Mouse (Mus musculus) brain, adult 2 months (tissue): ENCODE data around the gene 1810030O07Rik.
"Not testable (repeated sequence)": the region's sequence is repeated elsewhere in the genome, so short reads cannot be mapped to it uniquely, and the experiment has no call there.

Source experiments
- DNase-seq: peaks from one replicate; pipeline ENCODE4 v3.0.0; 2011; ENCODE audit warnings: low read depth, low spot score

1810030O07Rik gene

DNA sequence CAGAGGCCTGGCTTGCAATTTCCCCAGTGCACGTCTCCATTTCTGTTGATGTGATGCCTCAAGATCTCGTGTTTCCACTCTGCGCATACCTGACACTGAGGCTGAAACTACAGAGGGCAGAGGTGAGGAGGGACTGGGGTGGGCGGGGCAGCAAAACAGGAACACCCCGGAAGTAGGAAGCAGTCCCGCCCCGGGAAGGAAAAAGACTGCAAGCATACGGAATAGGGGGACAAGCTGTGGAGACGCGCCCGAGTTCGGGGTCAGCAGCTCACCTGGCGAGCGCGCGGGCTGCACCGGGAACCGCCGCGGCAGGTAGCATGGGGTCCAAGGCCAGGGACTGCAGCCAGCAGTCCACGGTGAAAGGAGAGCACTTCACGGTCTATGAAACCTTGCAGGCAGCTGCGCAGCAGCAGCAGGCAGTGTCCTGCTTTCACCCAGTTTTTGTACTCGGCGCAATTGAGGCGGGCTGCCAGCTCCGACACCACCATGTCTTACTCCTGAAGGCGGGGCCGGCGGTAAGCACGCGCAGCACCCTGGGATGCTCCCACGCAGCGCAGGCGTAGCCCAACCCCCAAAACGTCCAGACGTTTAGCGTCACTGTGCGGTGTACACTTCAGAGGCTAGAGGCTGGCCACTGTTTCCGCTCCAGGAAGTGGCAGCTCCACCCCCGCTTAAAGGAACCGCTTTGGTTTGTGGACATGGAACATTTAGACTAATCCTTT is at the start of gene 1810030O07Rik:
TSS of gene 1810030O07Rik (minus strand) at position 615 of the 722 bp plus-strand sequence.
- peak; percentile 97 for DNase-seq

DNA sequence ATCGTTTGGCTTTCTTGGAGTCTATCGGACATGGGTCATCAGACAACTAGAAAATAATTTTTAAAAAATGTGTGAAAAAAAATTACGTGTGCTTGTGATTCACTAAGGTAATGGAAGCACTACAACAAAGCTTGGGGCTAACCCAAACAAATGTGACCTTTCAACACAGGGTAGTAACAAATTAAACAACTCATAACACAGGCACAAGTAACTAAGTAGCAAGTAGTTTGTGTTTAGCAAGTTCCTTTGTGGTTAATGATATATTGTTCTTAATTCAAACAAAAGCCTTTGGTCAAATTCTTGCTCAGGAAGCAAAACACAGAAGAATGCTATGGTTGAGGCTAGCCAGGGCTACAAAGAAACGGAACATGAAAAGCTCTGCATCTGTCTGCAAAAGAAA is 42.6 kb upstream of the 1810030O07Rik start:
- DNase-seq = no peak

DNA sequence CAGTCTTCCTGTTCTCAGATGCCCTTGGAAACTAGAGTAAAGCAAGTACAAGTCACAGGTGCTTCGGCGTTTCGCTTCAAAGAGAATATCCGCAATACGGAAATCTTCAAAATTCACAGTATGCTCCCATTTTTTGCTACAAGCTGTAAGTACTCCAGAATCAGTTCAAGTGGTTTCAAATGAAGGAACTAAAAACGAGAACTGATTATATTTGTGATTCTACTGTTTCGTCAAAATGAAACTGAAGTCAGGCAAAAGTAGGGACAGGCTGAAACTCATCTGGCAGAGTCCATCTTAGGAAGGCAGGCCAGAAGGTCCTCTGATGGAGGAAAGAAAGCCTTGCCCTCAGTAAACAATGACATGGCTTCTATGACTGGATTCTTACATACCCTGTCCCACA is 40.3 kb upstream of the 1810030O07Rik start:
- no peak for DNase-seq

DNA sequence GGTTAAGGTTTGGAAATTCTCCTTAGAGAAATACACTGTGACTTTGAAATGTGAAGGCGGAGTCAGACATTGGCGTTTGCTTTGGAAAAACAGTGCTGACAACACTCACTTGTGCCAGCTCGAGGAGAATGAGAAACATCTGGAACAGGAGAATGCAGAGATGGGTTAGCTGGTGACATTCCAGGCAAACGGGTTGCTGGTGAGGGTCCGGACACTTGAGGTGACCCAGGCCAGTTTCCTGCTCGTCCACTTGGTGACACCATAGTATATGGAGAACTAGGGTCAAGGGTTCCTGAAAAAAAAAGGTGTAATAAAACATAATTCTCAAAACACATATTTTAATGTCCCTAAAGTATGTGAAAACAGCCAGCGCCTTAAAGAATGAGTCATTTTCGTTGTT is 13.4 kb upstream of the 1810030O07Rik start:
- DNase-seq = no peak

DNA sequence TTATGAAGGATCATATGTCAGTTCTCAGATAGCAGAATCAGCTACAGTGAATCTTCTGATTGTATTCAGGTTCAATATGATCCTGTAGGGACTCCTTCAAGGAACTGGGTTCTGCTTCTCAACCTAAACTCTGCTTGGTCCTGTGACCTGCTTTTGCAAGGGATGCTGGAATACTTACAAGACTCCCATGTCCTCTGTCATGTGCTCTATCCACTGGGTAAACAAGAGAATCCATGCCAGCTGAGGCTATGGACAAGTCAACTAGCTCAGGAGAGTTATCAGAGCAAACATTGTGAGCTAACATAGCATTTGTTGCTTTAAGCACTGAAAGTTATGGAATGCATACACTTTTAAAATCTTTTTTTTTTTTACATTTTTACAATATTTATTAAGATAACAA is 12.6 kb upstream of the 1810030O07Rik start:
- no peak for DNase-seq

DNA sequence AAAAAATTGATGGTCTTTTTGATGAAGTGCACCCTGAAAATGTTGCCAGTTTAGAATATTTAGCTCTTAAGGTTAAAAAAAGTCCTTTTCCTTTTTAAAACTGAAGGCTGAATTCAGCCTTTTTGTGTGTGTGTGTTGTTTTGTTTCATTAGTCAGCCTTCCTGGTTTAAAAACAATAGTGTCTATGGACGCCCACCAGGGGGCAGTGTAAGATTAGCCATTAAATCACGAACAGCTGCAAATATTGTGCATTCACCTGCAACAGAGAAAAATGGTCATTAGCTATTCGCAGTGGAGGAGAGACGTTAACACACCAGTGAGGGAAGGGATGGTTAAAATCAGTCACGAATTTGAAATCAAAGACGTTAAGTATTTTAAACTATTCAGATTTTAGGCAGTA is 3.9 kb upstream of the 1810030O07Rik start:
- peak; percentile 80 for DNase-seq

DNA sequence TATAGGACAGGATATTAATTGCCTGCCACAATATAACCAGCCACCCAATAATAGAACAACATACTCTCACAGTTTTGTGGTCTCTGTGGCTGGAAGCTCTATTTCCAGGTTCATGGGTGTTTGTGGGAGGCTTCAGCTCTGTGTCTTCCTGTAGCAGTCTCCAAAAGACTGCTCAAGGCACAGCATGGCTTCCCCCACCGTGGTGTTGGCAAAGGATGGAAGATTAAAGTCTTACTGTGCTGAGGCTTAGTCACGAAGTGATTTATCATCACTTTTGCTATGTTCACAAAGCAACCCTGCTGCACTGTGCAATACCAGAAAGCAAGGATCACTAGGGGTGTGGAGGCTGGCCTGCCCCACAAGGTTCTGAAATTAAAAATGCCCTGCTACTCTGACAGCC is 19.6 kb downstream of the 1810030O07Rik start:
- peak; percentile 76 for DNase-seq

DNA sequence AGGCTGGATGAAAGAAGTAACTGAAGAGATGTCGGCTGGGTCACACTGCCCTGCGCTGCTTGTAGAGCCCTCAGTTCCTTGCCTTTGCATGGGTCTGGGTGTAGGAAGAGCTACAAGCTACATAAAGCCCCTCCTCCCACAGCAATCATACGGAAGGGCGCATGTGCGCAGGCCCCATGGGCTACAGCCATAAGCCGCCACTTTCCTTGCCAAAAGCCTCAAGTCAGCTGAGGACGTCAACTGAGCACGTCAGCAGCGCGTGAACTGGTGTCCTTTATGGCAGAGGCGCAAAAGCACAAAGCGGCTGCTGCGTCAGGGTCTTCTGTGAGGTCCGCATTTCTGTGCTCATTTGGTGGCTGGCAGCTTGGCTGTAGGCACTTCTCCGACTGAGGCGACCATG is 21.6 kb downstream of the 1810030O07Rik start:
- no peak for DNase-seq

DNA sequence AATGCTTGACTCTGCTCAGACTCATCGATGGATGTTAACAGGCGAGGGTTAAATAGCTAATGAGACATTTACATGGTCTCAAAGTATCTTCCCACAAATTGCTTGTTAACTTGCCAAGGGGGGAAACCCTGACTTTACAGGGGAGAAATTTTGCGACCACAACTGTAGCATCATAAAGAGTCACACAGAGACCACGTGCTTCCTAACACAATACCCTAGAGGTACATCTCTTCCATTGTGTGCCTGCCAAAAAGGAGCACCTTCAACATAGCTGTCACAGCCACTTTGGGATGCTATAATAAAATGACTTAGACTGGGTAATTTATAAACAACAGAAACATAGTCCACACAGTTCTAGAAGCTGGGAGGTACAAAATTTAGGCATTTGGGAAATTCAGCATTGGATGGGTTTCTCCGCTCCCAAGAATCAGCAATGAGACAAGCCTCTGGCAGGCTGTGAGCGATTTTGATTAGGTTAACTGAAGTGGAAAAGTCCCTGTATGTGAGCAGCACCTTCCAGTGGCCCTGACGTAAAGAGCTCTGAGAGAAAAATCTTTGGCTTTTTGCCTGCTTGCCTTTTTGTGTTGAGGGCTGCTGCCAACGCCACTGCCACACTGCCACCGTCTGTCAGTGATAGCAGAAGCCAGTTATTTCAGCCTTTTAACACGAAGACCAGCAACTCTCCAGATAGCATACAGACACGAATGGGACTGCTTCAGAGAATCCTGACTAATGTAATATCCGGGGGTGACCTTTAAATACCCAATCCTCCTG is 27.8 kb downstream of the 1810030O07Rik start:
- DNase-seq = peak; percentile 90

DNA sequence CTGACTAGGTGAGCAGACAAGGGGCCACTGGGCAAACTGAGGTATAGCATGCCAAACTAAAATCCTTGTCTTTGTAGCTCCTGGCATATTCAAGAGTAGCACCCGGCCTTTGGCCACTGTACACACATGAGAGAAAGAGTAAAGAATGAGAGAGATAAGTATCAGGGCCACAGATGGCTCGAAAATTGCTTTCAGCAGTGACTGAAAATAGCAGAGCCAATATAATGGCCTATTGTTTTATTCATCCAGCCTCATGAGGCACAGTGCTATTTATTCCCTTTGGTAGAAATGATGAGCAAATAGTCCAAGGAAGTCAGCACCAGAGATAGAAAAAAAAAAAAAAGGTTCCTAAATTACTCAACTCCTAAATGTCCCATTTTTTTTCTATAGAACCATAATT is 28.5 kb downstream of the 1810030O07Rik start:
- peak; percentile 53 for DNase-seq

DNA sequence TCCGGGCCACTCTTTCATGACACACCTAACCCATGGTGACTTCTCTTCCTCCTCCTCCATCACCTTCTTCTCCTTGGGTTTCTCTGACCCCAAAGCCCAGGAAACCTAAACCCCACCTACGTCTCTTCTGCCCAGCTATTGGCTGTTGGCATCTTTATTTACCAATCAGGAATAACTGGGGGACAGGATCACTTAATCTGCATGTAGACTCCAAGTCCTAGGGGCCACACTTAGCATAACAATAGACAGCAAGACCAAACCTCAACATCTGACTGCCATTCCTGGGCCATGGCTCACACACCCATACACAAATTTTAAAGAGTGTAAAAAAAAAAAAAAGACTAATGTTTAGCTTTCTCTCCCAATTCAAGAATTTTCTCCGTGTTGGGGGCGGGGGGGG is 48.3 kb downstream of the 1810030O07Rik start:
- DNase-seq = no peak

DNA sequence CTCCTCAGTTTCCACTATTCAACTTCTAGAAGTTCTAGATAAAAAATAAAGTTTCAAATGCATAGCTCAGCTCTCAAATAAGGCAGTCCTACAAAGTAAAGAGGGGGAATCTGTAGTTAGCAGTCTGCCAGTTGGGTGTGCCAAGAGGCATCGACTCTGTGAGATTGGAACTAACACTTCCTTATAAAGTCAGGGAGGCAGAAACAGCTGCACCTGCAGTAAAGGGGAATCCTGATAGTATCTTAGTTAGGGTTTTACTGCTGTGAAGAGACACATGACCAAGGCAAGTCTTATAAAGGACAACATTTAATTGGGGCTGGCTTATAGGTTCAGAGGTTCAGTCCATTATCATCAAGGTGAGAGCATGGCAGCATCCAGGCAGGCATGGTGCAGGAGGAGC is 61.1 kb downstream of the 1810030O07Rik start:
- DNase-seq = not testable (repeated sequence)

DNA sequence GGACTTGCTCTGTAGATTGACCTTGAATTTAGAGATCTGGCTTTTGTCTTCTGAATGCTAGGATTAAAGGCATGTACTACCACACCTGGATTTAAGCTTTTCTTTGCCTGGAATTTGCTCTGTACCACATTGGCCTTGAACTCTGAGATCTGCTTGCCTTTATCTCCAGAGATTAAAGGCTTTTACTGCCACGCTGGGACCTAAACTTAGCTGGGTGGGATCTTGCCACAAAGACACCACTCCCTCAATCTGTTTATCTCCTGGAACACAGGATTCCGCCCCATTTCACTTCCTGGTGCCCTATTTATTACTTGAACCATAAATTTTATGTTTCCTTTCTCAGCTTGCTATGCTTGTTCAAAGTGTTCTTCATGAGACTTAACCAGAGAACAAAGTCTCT is 62.3 kb downstream of the 1810030O07Rik start:
- DNase-seq = no peak

DNA sequence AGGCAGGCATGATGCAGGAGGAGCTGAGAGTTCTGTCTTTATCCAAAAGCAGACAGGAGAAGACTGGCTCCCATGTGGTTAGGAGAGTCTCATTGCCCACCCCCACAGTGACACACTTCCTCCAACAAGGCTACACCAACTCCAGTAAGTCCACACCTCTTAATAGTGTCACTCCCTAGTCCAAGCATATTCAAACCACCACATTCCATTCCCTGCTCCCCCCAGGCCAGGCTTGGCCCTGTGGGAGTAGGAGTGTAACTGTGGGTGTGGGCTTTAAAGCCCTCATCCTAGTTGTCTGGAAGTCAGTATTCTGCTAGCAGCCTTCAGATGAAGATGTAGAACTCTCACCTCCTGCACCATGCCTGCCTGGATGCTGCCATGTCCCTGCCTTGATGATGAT is 62.9 kb downstream of the 1810030O07Rik start:
- DNase-seq = not testable (repeated sequence)
